8 mouse cellular contexts compared by ENCODE assay signal in the genomic region with DNA sequence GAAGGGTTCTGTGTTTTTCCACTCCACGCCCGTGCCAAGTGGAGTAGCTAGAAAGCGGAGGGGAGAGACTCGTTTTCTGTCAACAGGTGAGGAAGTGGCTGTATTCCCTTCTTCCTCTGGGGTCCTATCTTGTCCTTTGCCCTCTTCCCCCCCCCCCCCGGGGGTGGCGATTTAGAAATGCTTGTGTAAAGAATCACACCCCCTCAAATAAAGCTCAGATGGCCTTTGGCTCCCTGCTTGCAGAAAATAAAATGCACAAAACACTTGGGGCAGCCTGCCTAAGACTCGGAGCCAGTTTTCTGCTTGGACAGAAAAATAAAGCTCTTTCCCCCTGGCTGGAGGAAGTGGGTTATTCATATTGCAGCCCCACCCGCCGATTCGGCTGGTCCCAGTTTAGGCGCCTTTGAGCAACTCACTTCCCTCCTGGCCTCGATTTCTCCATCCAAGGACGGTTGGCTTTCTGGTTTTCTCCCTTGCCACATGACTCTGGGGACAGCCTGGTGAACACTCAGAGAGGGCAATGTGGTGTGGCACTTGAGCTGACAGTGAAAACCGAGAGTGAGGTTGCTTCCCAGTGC. TPM values are rescaled to one million over a fixed set of nuclear protein-coding genes. Genes with fewer than 3 reads are reported as not detected.
DNase-seq lines count a peak whose midpoint lies in the region; ATAC-seq and TF ChIP-seq lines count a peak whose summit lies in the region.

No protein-coding gene starts in this region.

- peak overlapping the region; percentile 54 for H3K9ac ChIP-seq in heart, embryonic 15.5 days
- H3K9ac ChIP-seq in limb, embryonic 12.5 days (replicated peaks): peak overlapping the region; percentile 44; the same call in 1 of the 2 replicates
- no peak overlapping the region for H3K9ac ChIP-seq in midbrain, embryonic 14.5 days (replicated peaks; ENCODE audit: low read length)

- ATAC-seq in erythroblast, adult 5-6 weeks (replicated peaks; ENCODE audit: low FRiP score, poor library complexity, severe bottlenecking): no peak
- ATAC-seq in heart, embryonic 15.5 days (replicated peaks; ENCODE audit: insufficient number of reproducible peaks, insufficient read depth, low FRiP score, low read depth): no peak
- ATAC-seq in limb, embryonic 12.5 days (ENCODE audit: insufficient number of reproducible peaks, insufficient read depth, low FRiP score, low TSS enrichment, low read depth): no peak
- 0 out of 2 replicates have a peak, but pooled peaks have one; percentile 5 for ATAC-seq in midbrain, embryonic 14.5 days (ENCODE audit: low FRiP score, low TSS enrichment)

- TF ChIP-seq POLR2A in cortical plate, adult 2 months (IDR thresholded peaks at IDR 0.05; ENCODE audit: extremely low read depth, insufficient read depth, low read length): no peak

- WGBS in heart, embryonic 15.5 days: 27% methylated on average over 14 of the region's 14 CpGs
- WGBS in limb, embryonic 12.5 days: 30% methylated on average over 14 of the region's 14 CpGs
- WGBS in midbrain, embryonic 14.5 days: 35% methylated on average over 14 of the region's 14 CpGs

- H3K27me3 ChIP-seq in erythroblast, embryonic 14.5 days (ENCODE audit: control insufficient read depth): peaks cover 22% of the 10 kb centered on the region
- peaks cover 3% of the 10 kb centered on the region; the same call in 1 of the 2 replicates for H3K27me3 ChIP-seq in heart, embryonic 15.5 days
- peaks cover 10% of the 10 kb centered on the region for H3K27me3 ChIP-seq in limb, embryonic 12.5 days
- H3K27me3 ChIP-seq in midbrain, embryonic 14.5 days (ENCODE audit: control insufficient read depth, insufficient read depth, low read length): no peaks in the 10 kb centered on the region; the same call in 1 of the 2 replicates

- peak overlapping the region; percentile 79 for H3K4me2 ChIP-seq in heart, embryonic 15.5 days
- H3K4me2 ChIP-seq in limb, embryonic 12.5 days: peak overlapping the region; percentile 69
- H3K4me2 ChIP-seq in midbrain, embryonic 14.5 days (ENCODE audit: low read length): peak overlapping the region; percentile 51

- peak overlapping the region; percentile 64 for H3K4me3 ChIP-seq in erythroblast, embryonic 14.5 days (replicated peaks)
- H3K4me3 ChIP-seq in cortical plate, adult 2 months (ENCODE audit: insufficient read depth, low read length): peak overlapping the region; percentile 50; the same call in 1 of the 2 replicates
- H3K4me3 ChIP-seq in heart, embryonic 15.5 days: peak overlapping the region; percentile 61
- peak overlapping the region; percentile 51 for H3K4me3 ChIP-seq in limb, embryonic 12.5 days (replicated peaks)
- H3K4me3 ChIP-seq in midbrain, embryonic 14.5 days (replicated peaks; ENCODE audit: low read depth, low read length): peak overlapping the region; percentile 26

- no peaks in the 10 kb centered on the region for H3K36me3 ChIP-seq in erythroblast, embryonic 14.5 days (ENCODE audit: control insufficient read depth)
- no peaks in the 10 kb centered on the region for H3K36me3 ChIP-seq in heart, embryonic 15.5 days
- H3K36me3 ChIP-seq in limb, embryonic 12.5 days: no peaks in the 10 kb centered on the region
- H3K36me3 ChIP-seq in midbrain, embryonic 14.5 days (ENCODE audit: control insufficient read depth, insufficient read depth, low read length): no peaks in the 10 kb centered on the region

- no peak for TF ChIP-seq CTCF in cortical plate, adult 2 months (IDR thresholded peaks at IDR 0.05; ENCODE audit: extremely low read depth, insufficient read depth, low read length)

- DNase-seq in midbrain, embryonic 14.5 days: no peak
- no peak for DNase-seq in right cerebral cortex, postnatal 10 days (ENCODE audit: low spot score in 2 of 2)
- no peak for DNase-seq in frontal cortex, adult 2 months (ENCODE audit: extremely low spot score in 1 of 2, low spot score in 1 of 2)

- H3K27ac ChIP-seq in cortical plate, adult 2 months (ENCODE audit: insufficient read depth, low read length): no peak overlapping the region
- no peak overlapping the region for H3K27ac ChIP-seq in heart, embryonic 15.5 days
- H3K27ac ChIP-seq in limb, embryonic 12.5 days: no peak overlapping the region
- no peak overlapping the region for H3K27ac ChIP-seq in midbrain, embryonic 14.5 days (replicated peaks; ENCODE audit: low read depth, low read length)

- H3K4me1 ChIP-seq in erythroblast, embryonic 14.5 days (ENCODE audit: control insufficient read depth): peaks cover 32% of the 10 kb centered on the region
- no peaks in the 10 kb centered on the region for H3K4me1 ChIP-seq in cortical plate, adult 2 months (ENCODE audit: control insufficient read depth, insufficient read depth, low read length)
- peaks cover 42% of the 10 kb centered on the region for H3K4me1 ChIP-seq in heart, embryonic 15.5 days (replicated peaks)
- peaks cover 42% of the 10 kb centered on the region for H3K4me1 ChIP-seq in limb, embryonic 12.5 days (replicated peaks)
- peaks cover 12% of the 10 kb centered on the region; the same call in 1 of the 2 replicates for H3K4me1 ChIP-seq in midbrain, embryonic 14.5 days (ENCODE audit: control insufficient read depth, insufficient read depth, low read length)

- H3K9me3 ChIP-seq in erythroblast, embryonic 14.5 days (ENCODE audit: control insufficient read depth, low read length): peaks cover 7% of the 10 kb centered on the region
- H3K9me3 ChIP-seq in heart, embryonic 15.5 days (replicated peaks): no peaks in the 10 kb centered on the region
- no peaks in the 10 kb centered on the region for H3K9me3 ChIP-seq in limb, embryonic 12.5 days
- H3K9me3 ChIP-seq in midbrain, embryonic 14.5 days (ENCODE audit: control insufficient read depth, low read length): no peaks in the 10 kb centered on the region

RNA-seq across cellular contexts. Expression of gene Slc8b1, which starts 0.8 kb away (rescaled TPM):
- polyA plus RNA-seq in erythroblast, embryonic 14.5 days (2012): 0.02 and 0.21 TPM in 2 replicates
- 14.2 and 17.1 TPM in 2 replicates for total RNA-seq in erythroblast, adult 5-6 weeks (2015; ENCODE audit: low replicate concordance)
- total RNA-seq in erythroblast, adult 5-6 weeks (2017; ENCODE audit: low replicate concordance): 6.1 and 8.4 TPM in 2 replicates
- polyA plus RNA-seq in cortical plate, adult 2 months (2012; rRNA removed): 6.3 and 6.6 TPM in 2 replicates
- 2.7 and 5.0 TPM in 2 replicates for polyA plus RNA-seq in heart, embryonic 15.5 days (2015; fragmentation: Nextera tagmentation; extraction: Ambion mirVana)
- polyA plus RNA-seq in limb, embryonic 12.5 days (2016; fragmentation: Nextera tagmentation; extraction: Ambion mirVana): 6.1 and 6.2 TPM in 2 replicates
- polyA plus RNA-seq in midbrain, embryonic 14.5 days (2014; fragmentation: Nextera tagmentation; extraction: Ambion mirVana): 0.85 and 1.5 TPM in 2 replicates
- polyA plus RNA-seq in frontal cortex, adult 2 months (2012; rRNA removed): 5.9 and 6.4 TPM in 2 replicates

RNA-seq across cellular contexts. Expression of gene Plbd2, which starts 8.3 kb away (rescaled TPM):
- polyA plus RNA-seq in erythroblast, embryonic 14.5 days (2012): 0.83 and 0.99 TPM in 2 replicates
- total RNA-seq in erythroblast, adult 5-6 weeks (2015; ENCODE audit: low replicate concordance): 1.7 and 7.7 TPM in 2 replicates
- 1.4 and 3.8 TPM in 2 replicates for total RNA-seq in erythroblast, adult 5-6 weeks (2017; ENCODE audit: low replicate concordance)
- polyA plus RNA-seq in cortical plate, adult 2 months (2012; rRNA removed): 53.3 and 54.7 TPM in 2 replicates
- polyA plus RNA-seq in heart, embryonic 15.5 days (2015; fragmentation: Nextera tagmentation; extraction: Ambion mirVana): 40.8 and 49.6 TPM in 2 replicates
- polyA plus RNA-seq in limb, embryonic 12.5 days (2016; fragmentation: Nextera tagmentation; extraction: Ambion mirVana): 46.0 and 46.3 TPM in 2 replicates
- polyA plus RNA-seq in midbrain, embryonic 14.5 days (2014; fragmentation: Nextera tagmentation; extraction: Ambion mirVana): 24.7 and 26.1 TPM in 2 replicates
- 38.8 and 42.7 TPM in 2 replicates for polyA plus RNA-seq in frontal cortex, adult 2 months (2012; rRNA removed)

RNA-seq across cellular contexts. Expression of gene Sds, which starts 35.4 kb away (rescaled TPM):
- polyA plus RNA-seq in erythroblast, embryonic 14.5 days (2012): not detected in 2 replicates
- not detected in 2 replicates for total RNA-seq in erythroblast, adult 5-6 weeks (2015; ENCODE audit: low replicate concordance)
- not detected in 2 replicates for total RNA-seq in erythroblast, adult 5-6 weeks (2017; ENCODE audit: low replicate concordance)
- polyA plus RNA-seq in cortical plate, adult 2 months (2012; rRNA removed): 0.21 and 0.64 TPM in 2 replicates
- 0.33 TPM in 1 of 2 replicates, not detected in the other for polyA plus RNA-seq in heart, embryonic 15.5 days (2015; fragmentation: Nextera tagmentation; extraction: Ambion mirVana)
- not detected in 2 replicates for polyA plus RNA-seq in limb, embryonic 12.5 days (2016; fragmentation: Nextera tagmentation; extraction: Ambion mirVana)
- polyA plus RNA-seq in midbrain, embryonic 14.5 days (2014; fragmentation: Nextera tagmentation; extraction: Ambion mirVana): 0.55 TPM in 1 of 2 replicates, not detected in the other
- polyA plus RNA-seq in frontal cortex, adult 2 months (2012; rRNA removed): 0.40 TPM in 1 of 2 replicates, not detected in the other

RNA-seq across cellular contexts. Expression of gene Sdsl, which starts 39.1 kb away (rescaled TPM):
- not detected in 2 replicates for polyA plus RNA-seq in erythroblast, embryonic 14.5 days (2012)
- not detected in 2 replicates for total RNA-seq in erythroblast, adult 5-6 weeks (2015; ENCODE audit: low replicate concordance)
- 3.4 and 3.9 TPM in 2 replicates for total RNA-seq in erythroblast, adult 5-6 weeks (2017; ENCODE audit: low replicate concordance)
- polyA plus RNA-seq in cortical plate, adult 2 months (2012; rRNA removed): 8.1 and 8.2 TPM in 2 replicates
- polyA plus RNA-seq in heart, embryonic 15.5 days (2015; fragmentation: Nextera tagmentation; extraction: Ambion mirVana): 14.3 and 15.8 TPM in 2 replicates
- polyA plus RNA-seq in limb, embryonic 12.5 days (2016; fragmentation: Nextera tagmentation; extraction: Ambion mirVana): 3.6 and 4.2 TPM in 2 replicates
- polyA plus RNA-seq in midbrain, embryonic 14.5 days (2014; fragmentation: Nextera tagmentation; extraction: Ambion mirVana): 6.0 TPM in 2 replicates
- polyA plus RNA-seq in frontal cortex, adult 2 months (2012; rRNA removed): 6.9 and 7.1 TPM in 2 replicates

Comparison
In these comparisons a context has a peak if more than half of its experiments do, and no peak if none do; other contexts are left out.
1. RNA of gene Plbd2, which starts 8.3 kb away (polyA plus RNA-seq): 53.3 to 54.7 TPM in cortical plate, adult 2 months, 46.0 to 46.3 TPM in limb, embryonic 12.5 days, 40.8 to 49.6 TPM in heart, embryonic 15.5 days, 38.8 to 42.7 TPM in frontal cortex, adult 2 months and 24.7 to 26.1 TPM in midbrain, embryonic 14.5 days; 0.83 to 0.99 TPM in erythroblast, embryonic 14.5 days; every median in the first group is over 10 times any median in the second.
2. Peak in every context shown above with its lines, with median percentiles within 50 percentile points of each other: H3K4me3 ChIP-seq and H3K4me2 ChIP-seq.